Mouse (Mus musculus) erythroblast, embryonic 14.5 days (primary cell): Measurements from ENCODE around the gene Suz12.

Experiments used
- GATA1 ChIP-seq: IDR thresholded peaks from 2 replicates; pipeline ENCODE4 v1.6.1; 2012; ENCODE audit warnings: low read length, inconsistent platforms, mixed read lengths
- TAL1 ChIP-seq: IDR thresholded peaks from 3 replicates; pipeline ENCODE4 v1.6.1; 2012; ENCODE audit warnings: low read length, inconsistent platforms, mixed read lengths

DNA sequence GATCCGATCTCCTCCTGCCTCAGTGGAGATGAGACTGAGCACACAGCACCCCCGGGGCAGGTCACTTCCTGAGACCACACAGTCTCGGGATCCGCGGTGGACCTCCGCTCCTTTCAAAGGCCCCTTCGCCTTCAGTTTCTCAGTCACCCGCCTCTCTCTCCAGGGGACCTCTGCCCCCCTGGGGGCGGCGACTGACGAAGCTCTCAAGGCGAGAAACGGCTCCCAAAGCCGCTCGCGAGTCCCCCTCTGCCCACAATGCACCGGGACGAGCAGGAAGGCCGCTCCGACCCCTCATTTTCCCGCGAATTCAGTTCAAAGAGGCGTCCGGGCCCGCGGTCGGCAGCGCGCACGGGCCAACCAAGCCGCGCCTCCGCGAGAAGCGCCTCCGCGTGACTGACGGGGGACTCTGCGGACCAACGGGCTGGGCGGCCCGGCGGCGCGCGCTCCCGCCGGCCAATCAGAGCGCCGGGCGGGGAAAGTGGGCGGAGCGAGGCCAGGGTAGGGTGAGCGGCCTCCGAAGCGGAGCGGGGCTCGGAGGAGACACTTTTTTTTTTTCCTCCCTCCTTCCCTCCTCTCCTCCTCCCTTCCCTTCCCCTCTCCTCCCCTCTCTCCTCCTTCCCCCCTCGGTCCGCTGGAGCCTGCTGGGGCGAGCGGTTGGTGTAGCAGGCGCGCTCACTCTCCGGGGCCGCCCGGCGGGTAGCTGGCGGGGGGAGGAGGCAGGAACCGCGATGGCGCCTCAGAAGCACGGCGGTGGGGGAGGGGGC is at the start of gene Suz12:
- TF ChIP-seq GATA1 (no peak), TAL1 (no peak)
